Mouse (Mus musculus) olfactory bulb, adult 2 months (tissue): ENCODE measurements around the gene Bend5.

Source experiments
- CTCF ChIP-seq: fragments of 200-500 bp; IDR thresholded peaks from 2 replicates; pipeline ENCODE4 v1.5.1; 2012; ENCODE audit warnings: low read depth, mild to moderate bottlenecking, low read length, moderate library complexity; ENCODE audit not compliant: insufficient read depth
- POLR2A ChIP-seq: fragments of 200-500 bp; IDR thresholded peaks from 2 replicates; pipeline ENCODE4 v1.6.1; 2012; ENCODE audit warnings: mild to moderate bottlenecking, low read depth, low read length, moderate library complexity; ENCODE audit not compliant: insufficient read depth

GRCm38 (mm10) chr4:111448586-111448985, 33.8 kb downstream of the Bend5 start:
- TF ChIP-seq CTCF, result no peak
- no peak for TF ChIP-seq POLR2A
